Mouse (Mus musculus): Measurements from ENCODE around the gene Clint1.
A peak's percentile ranks its signal among the peaks of the same experiment; 100 is the strongest.

GRCm38 (mm10) chr11:45884029-45884428 lies 32.2 kb downstream of the Clint1 start:
- peak; percentile 24; the same call in 1 of the 2 replicates for TF ChIP-seq CTCF (IDR thresholded peaks at IDR 0.05; ENCODE audit: control insufficient read depth, insufficient read depth, low read length)
- no peak for TF ChIP-seq POLR2A (IDR thresholded peaks at IDR 0.05; ENCODE audit: borderline replicate concordance, control insufficient read depth, low read depth, low read length)

Measured in bone marrow, adult 2 months (tissue).